Mouse (Mus musculus) intestine, embryonic 15.5 days (tissue): ENCODE results near the gene Olfr60. TPM values are rescaled to one million over a fixed set of nuclear protein-coding genes. Genes with fewer than 3 reads are reported as not detected.

Source experiments
- ATAC-seq: fragments of 200-750 bp; cut with Nextera tagmentation; 2 replicates; pipeline ENCODE4 v1.8.0; 2017; ENCODE audit warnings: moderate TSS enrichment, moderate library complexity
- H3K27ac ChIP-seq: fragments of 300-500 bp; sonication (generic); 2 replicates; pipeline ENCODE4 v1.5.1; 2015; ENCODE audit warnings: mild to moderate bottlenecking, inconsistent platforms
- H3K27me3 ChIP-seq: fragments of 300-500 bp; sonication (generic); replicated peaks from 2 replicates; pipeline ENCODE4 v1.6.1; 2015; ENCODE audit warnings: inconsistent platforms
- H3K36me3 ChIP-seq: fragments of 300-500 bp; sonication (generic); 2 replicates; pipeline ENCODE4 v1.6.1; 2015; ENCODE audit warnings: inconsistent platforms
- H3K4me1 ChIP-seq: fragments of 300-500 bp; sonication (generic); replicated peaks from 2 replicates; pipeline ENCODE4 v1.6.1; 2015; ENCODE audit warnings: inconsistent platforms
- H3K4me2 ChIP-seq: fragments of 300-500 bp; sonication (generic); replicated peaks from 2 replicates; pipeline ENCODE4 v1.6.1; 2015; ENCODE audit warnings: mild to moderate bottlenecking, inconsistent platforms
- H3K4me3 ChIP-seq: fragments of 300-500 bp; sonication (generic); replicated peaks from 2 replicates; pipeline ENCODE4 v1.5.1; 2015; ENCODE audit warnings: inconsistent platforms
- H3K9ac ChIP-seq: fragments of 300-500 bp; sonication (generic); 2 replicates; pipeline ENCODE4 v1.6.1; 2015; ENCODE audit warnings: inconsistent platforms
- H3K9me3 ChIP-seq: fragments of 300-500 bp; sonication (generic); 2 replicates; pipeline ENCODE4 v1.6.1; 2016; ENCODE audit warnings: inconsistent platforms
- WGBS: fragments of 180-500 bp; shearing (Covaris S2); methylation state at CpG from one replicate; pipeline ENCODE4 v1.1.7; 2015; 5-methylcytosine and 5-hydroxymethylcytosine counted together
- polyA plus RNA-seq: library from polyadenylated mRNA; unstranded; fragments of >200 nt; fragmentation: Nextera tagmentation; extraction: Ambion mirVana; gene quantifications from 2 replicates; pipeline ENCODE4 v1.2.1, GENCODE M21; 2015

The Olfr60 gene
- polyA plus RNA-seq: not detected in 2 replicates

DNA sequence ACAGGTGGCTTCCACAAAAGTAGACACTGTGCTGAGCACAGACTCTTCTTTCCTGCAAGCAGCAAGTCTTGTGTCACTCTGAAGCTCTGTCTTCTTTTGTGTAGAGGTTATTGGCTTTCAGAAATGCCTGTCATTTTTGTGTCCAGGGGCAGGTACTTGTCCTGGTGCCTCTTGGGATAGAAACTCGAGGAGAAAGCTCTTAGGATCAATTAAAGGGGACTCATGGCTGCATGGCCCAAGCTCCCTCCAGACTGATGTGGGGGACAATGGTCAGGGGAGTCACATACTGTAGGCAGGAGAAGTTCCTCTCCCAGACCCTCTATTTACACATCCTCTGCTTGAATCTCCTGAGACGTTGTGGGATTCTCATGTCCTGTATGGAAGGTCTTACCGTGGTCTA is at the start of gene Olfr60:
Gene Olfr60, minus strand, starts transcription at position 101 of the 400 bp plus-strand sequence.
- H3K4me1 ChIP-seq: no peaks in the 10 kb centered on the region
- no peak within 1 kb of the TSS for H3K27ac ChIP-seq
- no peaks in the 10 kb centered on the region for H3K27me3 ChIP-seq
- H3K9me3 ChIP-seq: no peaks in the 10 kb centered on the region
- H3K9ac ChIP-seq: no peak within 1 kb of the TSS
- no peak within 1 kb of the TSS for H3K4me2 ChIP-seq
- H3K36me3 ChIP-seq: no peaks in the 10 kb centered on the region
- H3K4me3 ChIP-seq: no peak within 1 kb of the TSS
- 63% methylated on average over 3 of the region's 3 CpGs for WGBS
- no peak for ATAC-seq

DNA sequence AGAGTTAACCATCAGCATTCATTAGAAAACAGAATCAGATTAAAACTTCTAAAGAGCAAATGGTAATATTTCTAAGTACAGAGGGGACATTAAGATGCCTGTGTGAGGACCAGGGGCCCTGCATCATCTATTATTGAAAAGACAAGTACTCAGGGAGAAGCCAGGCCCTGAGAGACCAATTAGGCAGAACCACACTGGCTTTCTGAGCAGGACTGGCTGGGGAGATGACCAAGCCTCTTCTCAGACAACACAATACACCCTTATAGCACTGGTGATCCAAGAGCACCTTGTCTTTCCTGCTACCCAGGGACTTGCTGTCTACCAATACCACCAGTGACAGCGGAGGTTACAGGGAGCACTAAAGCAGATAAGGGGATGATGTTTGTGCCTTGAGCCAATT is 41.3 kb upstream of the Olfr60 start, which contains the start of gene Olfr531:
Gene Olfr531, minus strand, starts transcription at position 101 of the 400 bp plus-strand sequence.
- Histone ChIP-seq H3K36me3 (no peaks in the 10 kb centered on the region), H3K27me3 (no peaks in the 10 kb centered on the region), H3K27ac (no peak within 1 kb of the TSS), H3K4me3 (no peak within 1 kb of the TSS), H3K4me1 (no peaks in the 10 kb centered on the region), H3K9ac (no peak within 1 kb of the TSS), H3K4me2 (no peak within 1 kb of the TSS), H3K9me3 (no peaks in the 10 kb centered on the region)
- 84% methylated on average over 1 of the region's 1 CpGs for WGBS
- no peak for ATAC-seq

DNA sequence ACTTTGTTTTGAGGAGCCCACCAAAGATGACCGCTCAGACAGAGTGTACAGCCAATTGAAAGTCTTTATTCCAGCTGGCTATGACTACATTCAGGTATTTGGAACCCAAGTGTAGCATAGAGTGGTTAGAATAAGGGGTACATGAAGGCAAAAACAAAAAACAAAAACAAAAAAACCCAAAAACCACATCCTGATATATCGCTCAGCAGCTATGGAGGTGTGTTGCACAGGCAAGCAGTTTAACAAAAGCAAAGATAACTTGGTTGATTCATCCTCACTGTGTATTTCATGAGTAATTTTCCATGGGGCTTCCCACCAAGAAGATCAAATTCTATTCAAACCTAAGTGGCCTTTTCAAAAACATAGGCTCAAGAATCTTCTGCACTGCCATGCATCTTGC is 15.4 kb upstream of the Olfr60 start:
- 93% methylated on average over 2 of the region's 2 CpGs for WGBS
- H3K9me3 ChIP-seq: no peaks in the 10 kb centered on the region

DNA sequence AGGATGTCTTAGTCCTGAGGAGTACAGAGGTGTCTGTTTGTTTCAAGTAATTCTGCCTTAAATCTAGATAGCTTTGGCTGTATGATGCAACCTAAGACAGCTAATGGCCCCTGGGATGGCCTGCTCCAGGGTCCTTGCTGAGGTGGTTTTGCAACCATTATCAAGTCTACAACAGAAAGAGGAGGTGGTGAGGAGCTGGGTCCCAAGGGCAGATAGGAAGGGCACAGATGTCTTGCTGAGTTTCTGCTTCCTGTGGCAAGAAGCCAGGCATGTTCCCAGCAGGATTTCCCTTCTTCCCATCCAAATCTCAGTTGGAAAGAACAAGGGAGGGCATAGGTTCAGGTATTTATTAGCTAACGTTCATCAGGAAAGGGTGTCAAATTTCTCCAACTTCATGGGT is 14.8 kb upstream of the Olfr60 start, which contains the start of gene Olfr530:
Gene Olfr530, minus strand, starts transcription at position 101 of the 400 bp plus-strand sequence.
- Histone ChIP-seq H3K4me3 (no peak within 1 kb of the TSS), H3K36me3 (no peaks in the 10 kb centered on the region), H3K27ac (no peak within 1 kb of the TSS), H3K4me2 (no peak within 1 kb of the TSS), H3K9me3 (no peaks in the 10 kb centered on the region), H3K9ac (no peak within 1 kb of the TSS), H3K27me3 (no peaks in the 10 kb centered on the region), H3K4me1 (no peaks in the 10 kb centered on the region)
- no peak for ATAC-seq
- 19% methylated on average over 1 of the region's 1 CpGs for WGBS

More for the DNA sequence above, 15.4 kb upstream of the Olfr60 start:
- no peak overlapping the region for H3K4me3 ChIP-seq
- no peak for ATAC-seq
- no peaks in the 10 kb centered on the region for H3K27me3 ChIP-seq
- H3K9ac ChIP-seq: no peak overlapping the region
- H3K4me1 ChIP-seq: no peaks in the 10 kb centered on the region
- H3K27ac ChIP-seq: no peak overlapping the region
- no peak overlapping the region for H3K4me2 ChIP-seq
- no peaks in the 10 kb centered on the region for H3K36me3 ChIP-seq

DNA sequence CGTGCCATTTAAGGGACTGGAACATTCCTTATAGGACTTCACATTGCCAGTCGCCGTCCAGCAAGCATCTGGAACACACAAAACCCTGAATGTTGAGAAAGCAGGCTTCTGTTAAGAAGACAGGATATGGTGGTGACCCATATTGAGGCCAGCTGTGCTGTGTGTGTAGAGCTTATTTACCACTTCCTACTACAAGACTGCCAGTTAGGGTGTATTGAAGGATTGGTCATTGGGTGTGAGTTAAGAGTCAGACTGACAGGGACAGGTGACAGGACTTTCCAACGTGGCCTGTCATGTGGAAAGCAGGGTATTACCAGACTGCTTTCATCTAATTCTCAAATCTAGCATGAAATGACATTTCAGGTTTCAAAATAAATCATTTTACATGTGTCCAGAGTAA is 12.8 kb upstream of the Olfr60 start:
- Histone ChIP-seq H3K27me3 (no peaks in the 10 kb centered on the region), H3K4me1 (no peaks in the 10 kb centered on the region), H3K9ac (no peak overlapping the region), H3K4me2 (no peak overlapping the region), H3K9me3 (no peaks in the 10 kb centered on the region), H3K36me3 (no peaks in the 10 kb centered on the region), H3K27ac (no peak overlapping the region), H3K4me3 (no peak overlapping the region)
- WGBS: 79% methylated on average over 4 of the region's 4 CpGs
- no peak for ATAC-seq

DNA sequence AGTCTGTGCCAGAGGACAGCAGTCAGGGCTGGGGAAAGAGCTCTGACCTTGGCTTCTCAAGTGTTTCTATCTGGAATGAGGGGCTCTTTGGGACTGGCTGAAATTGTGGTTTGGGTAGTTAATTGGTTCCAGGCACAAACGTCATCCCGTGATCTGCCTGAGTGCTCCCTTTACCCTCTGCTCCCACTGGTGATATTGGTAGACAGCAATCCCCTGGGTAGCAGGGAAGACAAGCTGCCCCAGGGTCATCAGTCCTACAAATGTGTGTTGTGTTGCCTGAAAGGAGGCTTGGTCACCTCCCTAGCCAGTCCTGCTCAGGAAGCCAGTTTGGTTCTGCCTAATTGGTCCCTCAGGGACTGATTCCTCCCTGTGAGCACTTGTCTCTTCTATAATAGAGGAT is 27.8 kb downstream of the Olfr60 start, which contains the start of gene Olfr527:
Gene Olfr527, plus strand, starts transcription at position 301 of the 400 bp plus-strand sequence.
- ATAC-seq: no peak
- no peak within 1 kb of the TSS for H3K9ac ChIP-seq
- H3K4me2 ChIP-seq: no peak within 1 kb of the TSS
- no peak within 1 kb of the TSS for H3K27ac ChIP-seq
- H3K27me3 ChIP-seq: no peaks in the 10 kb centered on the region
- H3K4me1 ChIP-seq: no peaks in the 10 kb centered on the region
- H3K4me3 ChIP-seq: no peak within 1 kb of the TSS
- 79% methylated on average over 2 of the region's 2 CpGs for WGBS
- no peaks in the 10 kb centered on the region for H3K36me3 ChIP-seq
- H3K9me3 ChIP-seq: no peaks in the 10 kb centered on the region

DNA sequence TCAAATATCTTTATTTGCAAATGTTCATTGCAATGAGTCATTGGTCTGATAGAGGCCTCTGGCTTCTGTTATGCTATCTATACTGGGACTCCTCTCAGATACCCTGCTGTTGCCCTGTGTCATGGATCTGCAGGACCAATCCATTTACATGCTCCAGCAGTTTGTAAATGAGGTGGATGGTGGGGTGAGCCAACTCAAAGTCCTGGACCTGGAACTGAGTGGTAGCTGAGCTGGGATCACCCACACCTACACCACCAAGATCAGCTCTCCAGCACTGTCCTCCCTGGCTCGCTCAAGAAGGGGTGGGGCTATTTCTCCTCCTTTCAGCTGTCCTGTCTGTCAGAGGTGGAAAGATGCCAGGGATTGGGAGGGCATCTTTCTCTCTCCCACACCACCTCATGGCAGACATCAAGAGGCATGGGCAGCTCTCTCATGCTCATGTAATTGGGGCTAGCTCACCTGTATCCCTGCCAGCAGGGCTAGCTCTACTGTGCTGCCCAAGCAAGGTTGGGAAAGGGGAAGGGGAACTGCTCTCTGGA is 31.6 kb downstream of the Olfr60 start:
- Histone ChIP-seq H3K36me3 (no peaks in the 10 kb centered on the region), H3K9me3 (no peaks in the 10 kb centered on the region), H3K9ac (no peak overlapping the region), H3K27ac (no peak overlapping the region), H3K4me3 (no peak overlapping the region), H3K27me3 (no peaks in the 10 kb centered on the region), H3K4me1 (no peaks in the 10 kb centered on the region), H3K4me2 (no peak overlapping the region)
- 38% methylated on average over 1 of the region's 1 CpGs for WGBS
- no peak for ATAC-seq

DNA sequence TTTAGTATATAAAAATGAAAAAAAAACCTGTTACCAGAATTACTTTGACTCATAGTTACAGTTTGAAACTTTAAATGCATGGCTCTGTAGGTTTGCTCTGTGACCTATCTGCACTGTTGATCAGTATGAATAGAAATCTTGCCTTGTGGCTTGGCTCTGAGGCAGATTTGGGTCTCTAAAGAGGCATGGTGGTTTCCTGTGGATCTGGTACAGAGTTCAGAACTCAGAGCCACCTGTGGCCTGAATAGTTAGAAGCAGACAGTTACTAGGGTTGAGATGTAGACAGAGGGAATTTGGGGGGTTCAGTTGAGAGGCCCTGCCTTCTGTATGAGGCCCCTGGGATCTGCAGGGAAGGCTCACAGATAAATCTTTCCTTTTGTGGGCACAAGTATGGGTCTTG is 40.3 kb downstream of the Olfr60 start:
- Histone ChIP-seq H3K4me1 (no peaks in the 10 kb centered on the region), H3K4me2 (no peak overlapping the region), H3K27me3 (no peaks in the 10 kb centered on the region), H3K27ac (no peak overlapping the region), H3K9ac (no peak overlapping the region), H3K9me3 (no peaks in the 10 kb centered on the region), H3K36me3 (no peaks in the 10 kb centered on the region), H3K4me3 (no peak overlapping the region)
- no peak for ATAC-seq

DNA sequence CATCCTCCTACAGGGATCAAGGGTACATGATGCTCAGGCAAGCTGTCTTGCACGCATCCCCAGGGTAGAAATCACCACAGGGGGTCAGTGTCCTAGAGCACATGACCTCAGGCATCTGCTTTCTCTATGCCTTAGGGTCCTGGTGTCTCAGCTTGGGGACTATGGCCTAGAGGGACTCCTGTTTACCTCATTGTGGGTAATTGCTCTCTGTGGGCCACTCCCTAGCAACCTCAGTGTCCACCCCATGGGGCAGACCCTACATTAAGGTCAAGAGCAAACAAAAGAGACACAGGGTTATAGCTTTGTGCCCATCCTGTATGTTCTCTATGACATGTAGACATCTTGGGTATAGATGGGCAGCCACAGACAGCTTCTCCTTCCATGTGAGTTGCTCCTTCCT is 40.9 kb downstream of the Olfr60 start, which contains the start of gene Olfr525:
Gene Olfr525, plus strand, starts transcription at position 301 of the 400 bp plus-strand sequence.
- no peaks in the 10 kb centered on the region for H3K36me3 ChIP-seq
- 43% methylated on average over 1 of the region's 1 CpGs for WGBS
- ATAC-seq: no peak
- no peak within 1 kb of the TSS for H3K27ac ChIP-seq
- no peaks in the 10 kb centered on the region for H3K4me1 ChIP-seq
- no peak within 1 kb of the TSS for H3K4me2 ChIP-seq
- H3K9ac ChIP-seq: no peak within 1 kb of the TSS
- no peak within 1 kb of the TSS for H3K4me3 ChIP-seq
- H3K9me3 ChIP-seq: no peaks in the 10 kb centered on the region
- H3K27me3 ChIP-seq: no peaks in the 10 kb centered on the region

DNA sequence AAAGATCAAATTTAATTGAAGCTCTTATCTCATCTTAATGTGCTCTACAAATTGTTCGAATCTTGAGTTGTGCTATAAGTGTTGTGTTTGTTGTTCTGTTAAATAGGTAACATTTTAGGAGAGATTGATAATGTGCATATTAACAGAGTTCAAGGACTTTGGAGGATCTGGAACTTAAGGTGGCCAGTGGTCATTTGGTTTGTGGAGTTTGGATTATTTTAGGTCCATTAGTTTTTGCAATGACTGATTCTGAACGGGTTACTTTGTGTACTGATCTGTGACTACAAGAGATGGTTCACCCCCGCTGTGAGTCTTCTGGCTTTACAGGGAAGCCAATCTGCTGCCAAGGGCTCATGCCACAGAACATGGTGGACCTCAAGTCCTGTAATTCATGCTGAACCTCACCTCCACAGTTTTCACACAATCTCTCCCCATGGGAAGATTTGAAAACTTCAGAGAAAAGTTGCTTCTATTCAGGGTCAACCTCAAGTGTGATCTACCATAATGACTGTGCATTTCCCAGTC is 41.5 kb downstream of the Olfr60 start:
- 85% methylated on average over 3 of the region's 3 CpGs for WGBS
- ATAC-seq: no peak

DNA sequence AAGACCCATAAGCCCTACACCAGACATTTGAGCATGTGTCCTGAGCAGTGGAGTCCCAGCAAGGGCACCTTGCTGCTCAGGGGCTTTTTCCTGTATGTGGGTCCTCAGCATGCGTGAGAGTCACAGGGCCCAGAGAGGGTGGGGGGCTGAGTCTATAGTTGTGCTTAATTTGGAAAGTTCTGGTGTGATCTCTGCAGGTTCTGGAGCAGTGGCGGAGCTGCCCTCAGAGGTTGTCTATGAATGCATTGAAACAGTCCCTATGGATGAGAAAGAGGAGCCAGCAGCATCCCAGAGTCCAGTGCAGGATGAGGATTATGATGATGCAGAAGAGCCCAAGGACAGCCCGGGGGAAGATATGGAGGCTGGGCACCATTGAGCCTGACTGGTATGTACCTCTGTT is 62.1 kb downstream of the Olfr60 start:
- Histone ChIP-seq H3K4me1 (no peaks in the 10 kb centered on the region), H3K27ac (no peak overlapping the region), H3K4me3 (no peak overlapping the region), H3K9me3 (no peaks in the 10 kb centered on the region), H3K36me3 (no peaks in the 10 kb centered on the region), H3K4me2 (no peak overlapping the region), H3K27me3 (no peaks in the 10 kb centered on the region), H3K9ac (no peak overlapping the region)
- no peak for ATAC-seq
- 81% methylated on average over 3 of the region's 3 CpGs for WGBS

More for the DNA sequence above, 41.5 kb downstream of the Olfr60 start:
- no peak overlapping the region for H3K9ac ChIP-seq
- no peaks in the 10 kb centered on the region for H3K9me3 ChIP-seq
- H3K4me2 ChIP-seq: no peak overlapping the region
- H3K4me1 ChIP-seq: no peaks in the 10 kb centered on the region
- no peak overlapping the region for H3K4me3 ChIP-seq
- H3K27ac ChIP-seq: no peak overlapping the region
- no peaks in the 10 kb centered on the region for H3K27me3 ChIP-seq
- no peaks in the 10 kb centered on the region for H3K36me3 ChIP-seq

DNA sequence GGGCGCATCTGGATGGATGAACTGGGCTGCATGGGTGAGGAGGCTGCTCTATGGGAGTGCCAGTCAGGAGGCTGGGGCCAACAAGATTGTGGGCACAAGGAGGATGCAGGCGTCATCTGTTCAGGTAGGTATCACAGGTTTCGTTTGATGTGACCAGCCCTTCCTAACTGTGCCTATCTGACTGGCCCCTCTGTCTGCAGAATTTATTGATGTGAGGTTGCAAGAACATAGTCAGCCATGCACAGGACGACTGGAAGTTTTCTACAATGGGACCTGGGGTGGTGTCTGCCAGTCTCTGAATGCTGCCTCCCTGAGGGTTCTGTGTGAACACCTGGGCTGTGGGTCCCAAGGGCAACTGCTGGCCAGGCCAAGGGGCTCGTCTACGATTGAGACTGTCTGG is 64.6 kb downstream of the Olfr60 start:
- H3K4me1 ChIP-seq: no peaks in the 10 kb centered on the region
- ATAC-seq: no peak
- H3K27ac ChIP-seq: no peak overlapping the region
- no peaks in the 10 kb centered on the region for H3K9me3 ChIP-seq
- no peaks in the 10 kb centered on the region for H3K27me3 ChIP-seq
- H3K4me3 ChIP-seq: no peak overlapping the region
- no peak overlapping the region for H3K4me2 ChIP-seq
- H3K36me3 ChIP-seq: no peaks in the 10 kb centered on the region
- H3K9ac ChIP-seq: no peak overlapping the region
- WGBS: 73% methylated on average over 6 of the region's 6 CpGs

DNA sequence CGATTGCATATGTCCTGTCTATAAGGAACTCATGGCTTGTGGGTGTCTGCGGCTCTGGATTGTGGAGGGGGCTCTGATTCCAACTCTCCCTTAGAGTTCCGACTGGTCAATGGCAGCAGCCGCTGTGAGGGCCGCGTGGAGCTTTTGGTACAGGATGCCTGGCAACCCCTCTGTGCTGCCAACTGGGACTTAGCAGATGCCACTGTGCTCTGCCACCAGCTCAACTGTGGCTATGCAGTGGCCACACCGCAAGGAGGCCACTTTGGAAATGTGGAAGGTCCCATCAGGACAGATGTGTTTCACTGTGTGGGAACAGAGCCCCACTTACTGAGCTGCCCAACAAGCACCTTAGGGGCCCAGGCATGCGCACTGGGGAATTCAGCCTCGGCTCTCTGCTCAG is 65.7 kb downstream of the Olfr60 start:
- ATAC-seq: no peak
- WGBS: 85% methylated on average over 9 of the region's 9 CpGs
- Histone ChIP-seq H3K4me2 (no peak overlapping the region), H3K27ac (no peak overlapping the region), H3K9ac (no peak overlapping the region), H3K4me3 (no peak overlapping the region), H3K27me3 (no peaks in the 10 kb centered on the region), H3K36me3 (no peaks in the 10 kb centered on the region), H3K4me1 (no peaks in the 10 kb centered on the region), H3K9me3 (no peaks in the 10 kb centered on the region)
